Comparison of ENCODE assay signal across 13 mouse cellular contexts in genomic region chr3:38684247-38684991, GRCm38 (mm10).
"Had no signal": no experiment of that assay in that cellular context is flagged by ENCODE, and none has a peak within 500 bp of the region (broad histone marks: within the 10 kb centered on the region; RNA-seq: fewer than 3 reads in every experiment).

No protein-coding gene starts in this region.

- DNase-seq: kidney, adult 2 months; kidney, postnatal 14 days; lung, adult 2 months; lung, postnatal 36 days; right cerebral cortex, postnatal 14 days; thymus, adult 2 months; thymus, postnatal 25 days had no signal

- H3K9ac ChIP-seq: kidney, embryonic 15.5 days; liver, embryonic 15.5 days; midbrain, embryonic 13.5 days; stomach, embryonic 15.5 days had no signal

- H3K27ac ChIP-seq: kidney, embryonic 15.5 days; liver, embryonic 15.5 days; midbrain, embryonic 13.5 days; stomach, embryonic 15.5 days had no signal

- H3K36me3 ChIP-seq: kidney, embryonic 15.5 days; liver, embryonic 15.5 days; midbrain, embryonic 13.5 days; stomach, embryonic 15.5 days had no signal

- H3K4me1 ChIP-seq: kidney, embryonic 15.5 days; liver, embryonic 15.5 days; midbrain, embryonic 13.5 days; stomach, embryonic 15.5 days had no signal

- H3K27me3 ChIP-seq: kidney, embryonic 15.5 days; liver, embryonic 15.5 days; midbrain, embryonic 13.5 days; stomach, embryonic 15.5 days had no signal

- ATAC-seq: lung, postnatal 0 days; midbrain, embryonic 13.5 days had no signal

- H3K9me3 ChIP-seq: kidney, embryonic 15.5 days; liver, embryonic 15.5 days; midbrain, embryonic 13.5 days; stomach, embryonic 15.5 days had no signal

- H3K4me2 ChIP-seq: kidney, embryonic 15.5 days; liver, embryonic 11.5 days; liver, embryonic 15.5 days; midbrain, embryonic 13.5 days; stomach, embryonic 15.5 days had no signal

- H3K4me3 ChIP-seq: kidney, embryonic 15.5 days; liver, embryonic 15.5 days; midbrain, embryonic 13.5 days; stomach, embryonic 15.5 days had no signal
